Mouse (Mus musculus) ES-E14 (cell line): ENCODE measurements around the gene Sh3pxd2a.

ENCODE experiments used
- HCFC1 ChIP-seq: IDR thresholded peaks from 2 replicates; pipeline ENCODE4 v1.6.1; 2012; ENCODE audit warnings: low read length, inconsistent platforms, borderline replicate concordance; ENCODE audit not compliant: insufficient read depth
- ZC3H11A ChIP-seq: IDR thresholded peaks from 2 replicates; pipeline ENCODE4 v1.6.1; 2012; ENCODE audit warnings: low read depth, mild to moderate bottlenecking, inconsistent platforms, low read length, borderline replicate concordance

DNA sequence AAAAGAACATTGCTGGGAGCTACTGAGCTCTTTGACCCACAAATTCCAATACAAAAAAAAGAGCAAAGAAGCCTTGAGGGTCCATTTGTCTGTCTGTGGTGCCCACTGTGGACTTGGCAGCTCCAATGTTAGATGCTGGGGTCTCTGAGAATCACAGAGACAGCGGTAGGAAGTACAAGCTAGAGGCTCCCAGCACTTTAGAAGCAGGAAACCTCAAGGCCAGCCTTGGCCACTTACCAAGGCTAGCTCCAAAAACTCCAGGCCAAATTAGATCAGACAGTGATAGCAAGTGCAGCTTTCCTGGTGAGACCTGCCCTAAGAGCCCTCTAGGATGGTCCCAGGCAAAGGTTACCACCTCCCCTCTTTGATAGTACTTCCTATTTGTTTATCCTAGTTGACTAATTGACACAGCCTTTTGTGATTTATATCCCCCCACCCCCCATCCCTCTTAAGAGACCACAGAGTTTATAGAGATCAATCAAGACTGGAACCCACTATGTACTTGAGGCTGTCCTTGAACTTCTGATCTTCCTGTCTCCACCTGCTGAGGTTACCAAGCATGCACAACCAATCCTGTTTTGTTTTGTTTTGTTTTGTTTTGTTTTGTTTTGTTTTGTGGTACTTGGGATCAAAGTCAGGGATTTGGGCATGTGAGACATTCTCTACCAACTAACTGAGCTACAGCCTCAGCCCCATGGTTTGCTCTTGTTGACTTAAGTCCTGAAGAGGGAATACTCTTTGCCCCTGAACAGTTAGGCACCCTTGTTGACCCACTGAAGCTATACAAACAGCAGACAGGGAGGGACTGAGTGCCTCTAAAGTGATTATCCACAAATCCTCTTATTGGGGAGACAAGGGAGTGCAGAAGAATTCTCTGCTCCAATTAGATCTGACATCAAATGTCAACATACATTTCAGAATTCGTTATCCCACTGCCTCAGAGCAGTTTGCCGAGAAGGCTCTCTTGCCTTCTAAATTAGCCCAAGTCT is 60.5 kb downstream of the Sh3pxd2a start:
- TF ChIP-seq ZC3H11A (no peak), HCFC1 (no peak)
